Mouse (Mus musculus) spleen, adult 18-20 months (tissue): ENCODE measurements at regions not wholly inside any gene's neighbourhood (a gene's known extent, or its start where the extent isn't known, plus 50 kb on each side); places are given as distances from the start of the nearest gene placed in this dataset.

Experiments used
- DNase-seq, 2 experiments: peaks; one replicate each; pipeline ENCODE4 v3.0.0; 2022; ENCODE audit warnings: mixed read lengths in 2 of 2

DNA sequence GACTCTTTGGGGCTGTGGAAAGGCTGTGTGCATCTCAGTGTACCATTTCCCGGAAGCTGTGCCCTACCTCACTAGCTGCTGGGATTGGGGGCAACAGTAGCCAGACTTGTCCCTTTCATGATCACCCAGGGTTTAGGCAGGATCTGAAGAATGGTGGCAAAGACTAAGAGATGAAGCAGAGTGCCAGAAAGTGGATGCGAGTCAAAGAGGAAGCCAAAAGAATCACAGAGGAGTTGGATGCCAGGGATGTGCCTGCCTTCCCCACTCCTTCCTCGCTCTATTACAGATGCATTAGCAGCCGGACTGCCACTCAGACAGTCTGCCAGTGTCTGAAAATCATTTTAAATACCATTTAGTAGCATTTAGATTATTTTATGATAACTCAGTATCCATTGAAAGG is 271.5 kb upstream of the Slc24a2 start:
- no peak for DNase-seq

DNA sequence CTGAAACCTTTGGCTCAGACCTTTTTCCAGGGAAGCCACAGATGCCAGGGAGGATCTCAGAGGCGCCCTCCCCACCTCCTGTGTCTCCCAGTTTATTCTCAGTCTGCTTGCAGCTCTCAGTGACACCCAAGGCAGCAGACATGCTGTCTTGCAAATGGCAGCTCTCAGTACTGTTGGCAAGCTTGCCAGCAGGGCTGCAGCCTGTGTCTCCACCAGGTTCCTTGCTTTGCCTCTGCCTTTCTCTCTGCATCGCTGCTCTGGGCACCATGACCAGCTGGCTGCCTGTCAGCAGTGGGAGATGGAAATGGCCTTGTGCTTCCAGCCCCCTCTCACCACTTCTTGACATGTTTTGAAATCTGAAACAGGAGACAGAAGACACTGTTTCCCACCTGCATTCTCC is 270.2 kb upstream of the Slc24a2 start:
- no peak for DNase-seq

DNA sequence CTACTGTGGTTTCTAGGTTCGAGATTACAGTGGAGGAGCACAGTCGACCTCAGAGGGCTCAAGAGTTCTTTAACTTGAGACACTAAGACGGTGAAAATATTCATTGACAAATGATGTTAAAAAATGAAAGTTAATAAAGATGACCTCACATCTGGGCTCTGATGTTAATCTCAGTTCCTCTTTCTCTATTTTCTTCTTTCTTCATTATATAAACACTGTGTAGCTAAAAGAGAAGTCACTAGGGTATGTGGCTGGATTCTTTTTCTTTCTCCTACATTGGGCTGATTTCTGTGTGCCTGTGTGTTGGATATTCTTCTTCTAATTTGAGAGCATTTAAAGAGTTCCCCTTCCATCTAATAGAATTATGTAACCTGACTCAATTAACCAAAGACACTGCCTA is 257.5 kb upstream of the Slc24a2 start:
- no peak for DNase-seq

DNA sequence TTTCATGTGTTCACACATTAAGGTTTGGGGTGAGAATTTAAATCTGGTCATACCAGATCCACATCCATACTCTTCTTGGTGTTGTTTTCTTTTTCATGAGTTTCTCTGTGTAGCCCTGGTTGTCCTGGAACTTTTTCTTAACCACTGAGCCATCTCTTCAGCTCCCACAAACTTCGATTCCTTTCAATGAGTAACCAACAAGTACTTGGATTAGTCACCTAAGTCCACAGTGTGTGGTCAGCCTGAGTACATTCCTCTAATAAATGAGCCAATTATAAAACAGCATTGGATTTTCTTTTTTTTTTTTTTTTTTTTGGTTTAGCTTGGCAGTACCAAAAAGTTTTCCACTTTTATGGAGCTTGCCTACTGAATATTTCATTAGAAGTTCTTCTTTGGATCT is 245.3 kb upstream of the Slc24a2 start:
- no peak for DNase-seq

DNA sequence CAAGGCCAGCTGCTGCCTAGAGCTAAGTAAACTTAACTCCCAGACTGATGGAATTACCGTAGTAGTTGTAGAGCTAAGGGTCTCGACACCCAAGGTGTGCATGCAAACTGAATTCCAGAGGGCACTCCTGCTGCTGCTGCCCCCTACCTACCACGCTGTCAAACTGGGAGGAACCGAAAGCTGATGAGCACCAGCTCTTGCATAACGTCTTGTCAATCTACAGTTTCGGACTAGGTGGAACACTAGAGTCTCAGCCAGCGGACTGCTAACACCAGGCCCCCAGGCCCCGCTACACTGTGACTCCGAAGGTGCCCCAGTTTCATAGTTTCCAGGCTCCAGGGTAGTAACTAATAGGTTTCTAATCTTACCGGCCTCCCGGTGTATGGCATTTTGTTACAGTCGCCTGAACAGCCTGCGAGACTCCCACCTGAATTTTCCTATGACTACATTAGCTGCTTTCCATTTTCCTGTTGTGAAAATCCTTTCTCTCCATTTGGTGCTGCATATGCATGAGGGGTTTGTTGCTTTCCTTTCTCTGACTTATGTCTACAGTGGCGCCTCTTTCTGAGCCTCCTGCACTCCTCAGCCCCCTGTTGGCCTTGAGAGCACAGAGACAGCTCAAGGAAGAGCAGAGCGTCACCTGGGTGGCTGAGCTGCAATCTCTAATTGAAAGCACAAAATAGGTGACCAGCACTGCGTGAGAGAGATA is 243.2 kb upstream of the Slc24a2 start:
- DNase-seq, result no peak

DNA sequence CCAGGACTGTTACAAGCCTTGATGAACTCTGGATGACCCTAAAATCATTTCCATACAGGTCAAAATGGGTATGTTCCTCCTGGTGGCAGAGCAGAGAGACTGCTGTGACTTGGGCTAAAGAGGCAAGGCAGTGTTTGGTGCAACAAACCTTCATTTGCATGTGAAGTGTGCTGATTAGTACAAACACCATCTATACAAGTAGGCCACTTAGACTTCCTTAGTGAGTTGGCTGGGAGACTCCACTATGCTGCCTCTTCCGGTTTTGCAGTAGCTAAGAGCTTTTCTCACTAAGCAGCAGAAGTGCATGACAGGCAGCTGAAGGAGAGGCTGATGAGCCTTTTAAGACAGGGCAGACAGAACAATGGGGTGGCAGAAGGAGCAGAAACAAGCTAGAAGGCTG is 242.5 kb upstream of the Slc24a2 start:
- no peak for DNase-seq

DNA sequence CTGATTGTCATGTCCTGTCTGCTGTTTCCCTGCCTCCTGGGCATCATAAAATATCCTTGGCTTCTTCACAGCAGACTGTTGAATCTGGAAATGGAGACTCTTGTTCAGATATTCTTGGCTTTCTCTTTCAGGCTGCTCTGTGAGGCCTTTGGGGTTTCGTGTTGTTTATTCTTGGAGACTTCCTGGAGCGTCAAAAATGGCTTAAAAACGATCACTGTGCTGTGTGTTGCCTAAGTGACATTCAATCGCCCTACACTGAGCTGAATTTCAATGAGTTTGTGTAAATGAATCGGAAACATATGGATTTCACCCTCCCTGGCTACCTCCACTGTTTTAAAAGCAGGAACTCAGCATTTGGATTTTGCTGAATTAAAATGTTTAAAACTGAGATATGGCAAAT is 241.1 kb upstream of the Slc24a2 start:
- DNase-seq, result no peak

DNA sequence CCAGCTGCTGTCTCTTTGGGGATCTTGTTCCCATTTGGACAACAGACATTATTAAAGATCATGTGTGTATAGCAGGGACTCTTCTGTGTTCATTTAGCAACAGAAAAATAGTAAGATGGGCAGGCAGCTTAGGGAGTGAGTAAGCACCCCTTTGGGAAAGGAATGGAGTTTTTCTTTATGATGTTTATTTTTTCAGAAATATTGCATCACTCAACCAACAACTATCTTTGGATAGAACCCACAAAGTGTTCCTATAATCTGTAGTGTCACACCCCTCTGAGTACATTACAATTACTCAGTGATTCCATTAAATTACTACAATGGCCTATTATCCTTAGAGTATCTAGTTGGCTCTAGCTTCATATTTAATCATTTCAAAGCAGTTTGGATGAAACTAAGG is 237.3 kb upstream of the Slc24a2 start:
- no peak for DNase-seq

DNA sequence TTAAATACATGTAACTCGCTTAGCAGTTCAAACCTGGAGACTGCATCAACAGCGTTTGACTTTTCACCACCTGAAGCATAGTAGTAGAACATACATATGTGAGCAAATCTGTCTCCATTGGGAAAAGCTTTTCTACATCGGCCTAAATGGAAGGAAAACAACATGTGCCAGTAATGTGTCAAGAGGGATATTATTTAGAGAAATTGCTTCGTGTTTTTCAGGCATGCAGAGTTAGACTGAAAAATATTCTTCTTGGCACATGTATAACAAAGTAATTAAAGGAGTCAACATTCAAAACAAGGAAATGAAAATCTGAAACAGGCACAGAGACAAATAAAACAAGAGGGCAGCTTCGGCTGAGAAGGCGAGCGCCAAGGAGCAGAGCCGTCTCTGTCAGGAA is 236.7 kb upstream of the Slc24a2 start:
- no peak for DNase-seq

DNA sequence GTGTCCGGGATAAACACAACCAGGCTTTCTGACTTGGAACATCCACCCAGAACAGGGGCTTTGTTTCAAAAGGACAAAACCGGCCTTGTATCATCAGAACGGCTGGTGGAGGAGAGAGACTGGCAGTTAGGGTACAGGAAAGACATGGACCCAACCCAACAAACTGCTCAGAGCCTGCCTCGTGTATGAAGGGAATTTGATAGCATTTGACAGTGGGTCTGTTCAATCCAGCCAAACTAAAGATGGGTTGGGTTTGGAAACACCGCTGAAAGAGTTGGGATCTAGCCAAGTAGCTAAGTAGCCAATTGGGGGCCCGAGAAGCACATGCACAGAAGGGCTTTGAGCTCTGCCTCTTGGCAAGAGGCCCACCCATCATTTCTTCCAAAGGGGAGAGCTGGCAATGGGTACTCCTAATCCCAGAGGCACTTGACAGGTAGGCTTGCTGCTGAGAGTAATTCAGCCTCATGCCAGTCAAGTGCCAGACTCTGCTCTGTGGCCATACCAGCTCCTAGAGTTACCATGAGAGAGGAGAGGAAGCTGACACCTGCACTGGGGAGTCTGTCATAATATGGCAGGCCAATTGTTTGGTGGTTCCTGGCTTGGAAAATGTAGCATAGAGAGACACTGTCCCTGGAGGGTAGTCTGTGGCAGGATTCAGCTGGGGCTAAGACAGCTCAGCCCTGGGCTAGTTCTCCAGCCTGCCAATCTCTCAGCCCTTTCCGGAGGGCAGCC is 231.1 kb upstream of the Slc24a2 start:
- DNase-seq, result no peak

DNA sequence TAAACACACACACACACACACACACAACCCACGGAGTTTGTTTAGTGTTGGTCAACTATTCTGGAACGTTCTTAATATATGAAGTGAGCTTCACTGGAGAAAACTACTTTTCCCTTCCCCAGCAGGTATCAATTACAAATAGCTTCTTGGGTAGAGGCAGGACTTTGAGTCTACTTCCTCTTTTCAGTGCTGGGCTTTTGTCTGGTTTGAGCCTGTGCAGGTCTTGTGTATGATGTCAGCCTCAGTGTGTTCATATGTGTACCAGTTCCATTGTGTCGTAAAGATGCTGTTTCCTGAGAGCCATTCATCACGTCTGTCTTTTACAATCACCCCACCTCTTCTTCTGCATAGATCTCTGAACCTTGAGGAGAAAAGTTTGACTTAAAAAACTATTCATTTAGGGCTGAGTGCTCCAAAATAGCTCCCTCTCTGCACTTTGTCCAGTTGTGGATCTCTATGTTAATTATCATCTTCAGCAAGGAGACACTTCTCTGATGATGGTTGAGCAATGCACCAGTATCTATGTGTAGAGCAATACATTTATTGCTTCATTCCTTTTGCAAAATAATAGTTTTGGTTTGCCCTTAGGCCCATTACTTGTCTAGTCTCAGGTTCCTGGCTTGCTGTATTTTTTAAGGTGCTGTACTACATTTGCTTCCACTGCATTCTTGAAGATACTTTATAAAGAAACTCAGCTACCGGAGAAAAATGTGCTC is 225.7 kb upstream of the Slc24a2 start:
- no peak for DNase-seq

DNA sequence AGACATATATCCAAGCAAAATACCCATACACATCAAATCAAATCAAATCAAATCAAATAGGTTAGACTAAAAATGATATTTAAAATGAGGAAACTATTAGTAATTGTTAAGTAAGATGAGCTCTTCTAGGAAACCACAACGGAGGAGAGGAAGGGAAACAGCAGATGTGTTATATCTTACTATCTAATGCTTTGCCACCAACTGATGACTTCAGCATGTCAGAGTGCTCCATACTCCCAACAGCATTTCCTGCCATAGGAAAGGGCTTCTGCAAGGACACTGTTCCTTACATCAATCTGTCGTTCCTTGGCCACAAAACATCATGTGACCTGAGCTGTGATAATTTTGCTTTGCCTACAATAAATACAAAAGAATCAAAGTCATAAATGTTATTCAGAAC is 221.8 kb upstream of the Slc24a2 start:
- DNase-seq, result no peak

DNA sequence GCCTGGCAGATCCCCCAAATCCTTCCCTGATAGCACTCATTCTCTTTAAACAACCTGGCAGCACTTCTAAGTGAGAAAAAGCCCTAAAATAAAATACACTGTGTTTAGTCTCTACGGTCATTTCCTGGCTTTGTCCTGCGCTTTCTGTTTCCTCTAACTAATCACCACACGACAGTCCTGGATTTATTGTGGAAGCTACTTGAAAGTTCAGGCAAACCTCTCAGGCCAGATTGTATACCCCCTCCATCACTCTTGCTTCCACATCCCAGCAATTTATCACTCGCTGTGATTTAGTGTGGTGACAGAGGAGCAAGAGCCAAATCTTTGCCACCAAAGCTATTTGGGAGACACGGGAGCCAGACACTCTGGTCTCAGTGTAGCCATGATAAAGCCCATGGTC is 221.0 kb upstream of the Slc24a2 start:
- no peak for DNase-seq

DNA sequence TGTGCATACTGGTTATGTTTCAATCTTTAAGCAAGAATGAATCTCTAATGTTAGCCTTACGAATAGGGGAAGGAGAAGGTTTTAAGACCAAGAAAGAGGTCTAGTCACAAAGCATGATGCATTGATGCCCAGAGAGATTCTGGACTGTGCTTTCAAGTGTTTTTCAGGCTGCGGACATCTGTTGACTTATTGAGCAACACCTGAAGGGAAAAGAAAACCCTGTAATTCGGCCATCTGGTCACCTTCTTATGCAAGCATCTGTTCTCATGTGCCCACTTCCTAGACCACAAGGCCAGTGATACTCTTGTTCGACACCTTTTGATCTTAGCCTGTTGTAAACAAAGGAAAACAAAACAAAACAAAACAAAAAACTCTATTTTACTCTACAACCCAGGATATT is 218.1 kb upstream of the Slc24a2 start:
- no peak for DNase-seq

DNA sequence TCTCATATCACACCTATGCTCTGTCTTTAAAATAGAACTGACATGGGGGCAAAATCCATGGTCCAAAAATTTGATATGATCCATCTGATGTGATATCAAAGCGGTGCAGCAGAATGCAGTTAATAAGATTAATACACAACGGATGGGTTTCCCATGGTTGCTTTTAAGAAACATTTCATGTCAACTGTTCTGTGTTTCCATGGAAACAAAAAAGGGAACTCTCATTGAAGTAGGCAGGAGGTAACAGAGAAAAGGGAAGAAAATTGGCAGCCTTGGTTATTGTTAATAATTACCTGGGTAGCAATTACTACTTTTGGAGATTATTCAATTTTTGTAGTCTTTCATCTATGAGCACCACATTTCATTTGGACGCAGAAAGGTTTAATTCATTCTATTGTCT is 216.6 kb upstream of the Slc24a2 start:
- DNase-seq, result no peak

DNA sequence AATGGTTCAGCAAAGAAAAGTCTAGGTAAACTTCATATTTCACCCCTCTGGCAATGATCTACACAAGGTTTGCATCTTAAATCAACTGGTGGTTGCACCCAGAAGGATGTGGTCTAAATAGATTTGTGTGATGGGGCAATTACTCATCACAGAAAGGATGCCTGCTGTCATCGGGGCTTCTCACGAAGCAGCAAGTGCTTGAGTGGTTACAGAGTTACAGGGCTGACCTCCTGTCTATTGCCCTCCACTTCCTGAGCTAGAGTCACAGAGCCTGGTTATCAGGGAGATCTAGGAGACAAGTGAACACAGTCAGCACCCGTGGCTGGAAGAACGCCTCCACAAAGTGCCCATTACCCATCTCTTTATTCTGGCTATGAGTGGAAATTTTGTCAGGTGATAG is 203.9 kb upstream of the Slc24a2 start:
- DNase-seq, result no peak

DNA sequence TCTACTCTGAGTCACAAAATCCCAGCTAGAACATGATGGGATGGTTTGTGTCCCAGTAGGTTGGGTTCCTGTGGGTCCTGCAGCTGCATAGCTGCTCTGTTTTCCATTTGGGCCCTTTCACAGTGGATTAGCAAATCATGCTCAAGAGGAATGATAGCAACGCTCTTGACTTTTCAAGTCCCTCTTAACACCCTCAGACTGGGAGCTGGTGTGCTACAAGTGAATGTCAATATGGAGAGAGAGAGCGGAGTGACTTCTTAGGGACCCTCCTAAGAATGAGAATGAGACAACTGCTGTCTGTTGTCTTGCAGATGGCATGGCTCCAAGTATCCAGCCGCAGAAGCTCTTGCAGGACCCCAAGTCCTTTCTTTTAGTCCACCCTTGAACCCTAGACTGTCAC is 198.1 kb upstream of the Slc24a2 start:
- DNase-seq, result no peak

DNA sequence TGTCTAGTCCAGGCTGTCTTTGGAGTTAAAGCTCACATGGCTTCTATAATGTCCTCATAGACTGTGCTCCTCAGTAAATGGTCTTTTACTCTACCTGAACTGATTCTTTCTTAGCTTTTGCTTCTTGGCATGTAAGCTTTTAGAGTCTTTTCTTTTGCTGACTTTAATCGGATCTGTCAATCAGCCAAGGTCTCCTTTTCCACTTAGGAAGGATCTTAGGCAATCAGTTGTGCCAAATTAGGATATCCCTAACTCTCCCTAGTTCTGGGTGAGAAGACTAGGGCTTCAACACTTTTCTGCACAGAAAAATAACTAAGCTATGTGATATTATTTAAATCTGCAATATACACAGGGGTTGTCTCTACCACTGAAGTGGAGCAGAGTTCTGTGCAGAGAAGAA is 193.8 kb upstream of the Slc24a2 start:
- DNase-seq, result no peak

DNA sequence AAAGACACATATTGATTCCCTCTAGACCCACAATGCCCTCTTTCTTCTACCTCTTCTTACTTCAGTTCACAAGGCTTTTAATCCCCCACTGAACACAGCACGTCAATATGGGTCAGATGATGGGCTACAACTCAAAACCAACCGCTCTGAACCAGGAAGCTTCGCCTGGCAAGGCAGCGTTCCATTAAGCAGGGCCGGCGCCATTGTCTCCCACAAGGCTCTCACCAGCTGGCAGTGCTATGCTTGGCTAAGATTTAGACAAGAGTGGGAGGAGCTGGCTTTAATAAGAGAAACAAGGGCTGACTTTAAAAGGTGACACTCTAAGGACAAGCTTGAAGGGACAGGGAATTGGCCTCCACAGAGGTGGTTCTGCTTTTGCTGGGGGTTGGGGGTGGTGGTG is 192.3 kb upstream of the Slc24a2 start:
- DNase-seq, result no peak

DNA sequence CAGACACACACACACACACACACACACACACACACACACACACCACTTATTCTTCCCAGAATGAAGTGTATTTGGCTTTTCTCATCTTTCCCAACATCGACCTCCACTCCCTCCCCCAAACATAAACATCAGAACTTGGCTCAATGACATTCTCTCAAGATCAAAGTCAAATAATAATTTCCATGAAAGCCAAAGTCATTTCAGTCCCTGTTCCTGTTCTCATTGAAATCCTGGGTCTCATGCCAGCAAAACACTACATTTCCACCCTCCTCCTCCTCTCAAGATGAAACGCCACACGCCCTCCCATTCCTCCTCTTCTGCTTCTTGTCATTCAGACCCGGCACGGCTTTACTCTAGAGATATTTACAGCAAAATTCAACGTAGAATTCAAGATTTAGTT is 173.1 kb upstream of the Slc24a2 start:
- DNase-seq, result no peak

DNA sequence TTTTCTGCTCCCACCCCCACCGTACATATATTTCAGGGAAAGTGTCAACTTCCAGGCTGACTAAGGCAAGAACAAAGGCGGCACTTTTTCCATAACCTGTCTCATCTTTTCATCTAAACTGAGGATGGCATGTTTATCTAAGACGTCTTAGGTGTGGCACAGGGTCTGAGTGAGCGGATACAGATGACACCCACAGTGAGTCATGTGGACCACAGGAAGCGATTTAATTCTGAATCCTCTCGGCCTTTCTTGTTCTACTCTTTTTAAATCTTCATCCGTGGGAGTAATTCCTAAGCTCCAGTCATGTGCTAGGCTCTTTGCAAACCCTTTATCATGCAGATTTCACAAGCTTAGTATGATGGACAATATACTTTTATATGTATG is 171.9 kb upstream of the Slc24a2 start:
- no peak for DNase-seq

DNA sequence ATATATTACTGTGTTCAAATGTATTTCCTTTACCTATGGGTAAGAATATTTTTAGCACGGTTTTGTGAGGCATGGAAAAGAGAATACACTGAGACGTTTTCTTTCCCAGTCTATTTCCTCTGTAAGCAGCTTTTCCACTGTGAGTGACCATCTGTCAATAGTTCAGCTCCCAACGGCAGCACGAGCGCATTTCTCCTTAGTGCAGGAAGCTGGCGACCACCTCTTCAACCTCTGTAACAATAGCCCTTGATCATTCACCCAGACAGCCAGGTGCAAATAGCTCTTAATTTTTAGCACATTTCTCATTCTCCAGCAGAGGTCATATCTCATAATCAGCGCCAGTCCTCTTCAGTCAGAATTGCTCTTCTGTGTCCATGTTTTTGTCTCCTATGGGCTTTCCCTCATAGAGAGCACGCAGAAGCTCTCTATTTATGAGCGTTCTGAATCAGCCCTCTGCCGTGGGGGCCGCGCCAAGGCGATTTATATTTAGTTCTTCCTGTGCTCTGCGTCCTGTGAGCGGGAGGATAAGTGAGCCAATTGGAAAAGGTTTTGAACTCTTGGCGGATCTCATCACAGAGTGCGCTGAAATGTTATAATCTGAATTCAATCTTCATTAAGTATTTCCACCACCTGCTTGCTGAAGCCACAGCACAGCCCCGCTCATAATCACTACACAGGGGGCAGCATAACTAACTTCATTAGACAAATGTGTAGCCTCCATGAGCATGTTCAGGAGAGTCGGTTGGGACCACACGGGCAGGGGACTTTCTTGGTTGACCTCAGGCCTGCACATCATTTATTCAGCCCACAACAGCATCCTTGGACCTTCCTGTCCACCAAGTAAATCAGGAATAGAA is 171.3 kb upstream of the Slc24a2 start:
- DNase-seq, result no peak

DNA sequence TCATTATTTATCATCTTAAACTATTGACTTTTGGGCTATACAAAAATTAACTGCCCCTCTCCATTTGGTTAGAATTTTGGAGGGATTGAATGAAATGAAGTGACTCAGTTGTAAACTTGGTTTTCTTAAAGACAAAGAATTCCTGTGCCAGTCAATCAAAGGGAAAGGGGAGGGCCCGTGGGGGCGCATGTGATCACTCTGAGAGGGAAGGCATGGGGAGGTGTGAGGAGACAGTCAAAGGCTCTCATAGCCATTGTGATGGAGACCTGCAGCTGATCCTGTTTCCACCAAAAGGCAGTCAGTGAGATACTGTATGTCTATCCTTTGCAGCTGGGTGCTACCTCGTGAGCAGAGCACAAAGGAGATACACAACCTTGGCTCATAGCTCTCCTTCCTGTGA is 156.6 kb upstream of the Slc24a2 start:
- no peak for DNase-seq
